Mouse (Mus musculus) frontal cortex, adult 2 months (tissue): ENCODE measurements at regions not wholly inside any gene's neighbourhood (a gene's known extent, or its start where the extent isn't known, plus 50 kb on each side); places are given as distances from the start of the nearest gene placed in this dataset.

Experiments
- DNase-seq, 2 experiments: peaks; one replicate each; pipeline ENCODE4 v3.0.0; 2022; ENCODE audit warnings: low spot score in 1 of 2; ENCODE audit errors: extremely low spot score in 1 of 2

DNA sequence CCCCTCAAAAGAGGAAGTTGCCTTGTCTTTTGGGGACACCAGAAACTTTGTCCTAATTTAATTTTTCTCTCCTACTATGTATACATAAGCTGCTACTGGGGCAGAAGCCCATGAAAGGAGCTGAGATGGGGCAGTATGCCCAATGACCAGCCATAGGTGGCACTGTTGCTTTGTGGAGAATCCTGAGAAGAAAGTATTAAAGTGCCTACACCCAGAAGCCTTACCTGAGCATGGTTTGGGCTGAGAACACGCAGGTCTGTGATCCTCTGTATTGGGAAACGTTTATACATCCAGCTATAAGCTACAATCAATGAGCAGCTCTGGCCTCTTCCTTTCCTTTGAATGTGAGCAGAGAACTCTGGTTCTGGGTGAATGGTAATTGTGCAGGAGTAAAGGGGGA lies 1088.5 kb downstream of the Jrkl start:
- peak in 1 of 2 experiments; percentile 10 for DNase-seq

GRCm38 (mm10) chr9:12113374-12113773 lies 1132.3 kb downstream of the Jrkl start:
- DNase-seq: no peak
